Mouse (Mus musculus) ovary, postnatal 10 days (tissue): ENCODE results near the gene Phlda2.
"Not testable (repeated sequence)": the region's sequence is repeated elsewhere in the genome, so short reads cannot be mapped to it uniquely, and the experiment has no call there.

Experiments
- DNase-seq: peaks from one replicate; pipeline ENCODE4 v3.0.0; 2022; ENCODE audit warnings: low spot score

Gene Phlda2

DNA sequence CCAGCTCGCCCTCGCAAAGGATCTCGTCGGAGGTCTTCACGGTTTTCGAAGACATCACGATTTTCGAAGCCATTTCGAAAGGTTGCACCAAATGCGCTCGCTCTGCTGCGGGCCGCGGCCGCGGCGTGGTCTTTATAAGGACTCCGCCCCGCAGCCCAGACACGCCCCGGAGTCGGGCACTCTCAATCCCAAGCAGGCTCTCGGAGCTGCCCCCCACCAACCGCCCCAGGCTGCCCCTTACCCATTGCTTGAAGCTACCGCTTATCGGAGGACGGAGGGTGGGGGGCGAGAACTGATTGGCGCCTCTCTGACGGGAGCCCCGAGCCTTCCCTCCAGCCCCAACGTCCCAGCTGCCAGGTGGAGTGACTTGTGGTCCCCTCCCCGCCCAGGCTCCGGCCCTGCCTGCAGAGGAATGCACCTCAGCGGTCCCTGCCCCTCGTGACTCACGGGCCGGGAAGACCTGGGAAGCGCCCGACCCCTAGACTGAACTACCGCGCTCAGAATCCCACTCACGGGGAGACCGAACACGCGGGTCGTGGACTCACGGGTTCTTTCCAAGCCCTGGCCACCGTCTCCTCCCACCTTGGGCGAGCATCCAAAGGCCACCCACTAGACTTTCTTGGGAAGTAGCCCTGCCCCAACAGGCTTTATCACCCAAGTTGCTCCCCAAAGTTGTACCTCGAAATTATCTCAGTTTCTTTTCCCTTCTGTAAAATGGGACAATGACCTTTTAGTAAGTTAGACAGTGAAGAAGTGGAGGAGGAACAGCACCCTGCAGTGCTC is at the start of gene Phlda2:
Phlda2 (minus strand) TSS at position 733 of the 783 bp plus-strand sequence.
- no peak for DNase-seq

DNA sequence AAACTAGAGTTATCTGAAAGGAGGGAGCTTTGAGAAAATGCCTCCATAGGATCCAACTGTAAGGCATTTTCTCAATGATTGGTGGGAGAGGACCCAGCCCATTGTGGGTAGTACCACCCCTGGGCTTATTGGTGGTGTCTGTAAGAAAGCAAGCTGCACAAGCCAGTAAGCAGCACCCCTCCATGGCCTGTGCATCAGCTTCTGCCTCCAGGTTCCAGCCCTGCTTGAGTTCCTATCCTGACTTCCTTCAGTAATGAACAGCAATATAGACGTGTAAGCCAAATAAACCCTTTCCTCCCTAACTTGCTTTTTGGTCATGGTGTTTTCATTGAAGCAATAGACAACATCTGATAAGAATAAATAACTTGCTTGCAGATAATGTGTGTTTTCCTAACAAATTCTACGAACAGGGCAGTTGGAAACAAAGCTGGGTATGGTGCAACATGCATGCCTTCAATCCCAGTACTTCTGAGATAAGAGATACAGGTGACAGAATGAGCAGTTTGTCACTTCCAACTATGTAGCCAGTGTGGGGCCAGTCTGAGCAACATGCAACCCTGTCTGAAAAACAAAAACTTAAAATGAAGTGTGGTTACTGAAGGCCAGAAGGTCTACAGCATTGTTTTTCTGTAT is 46.8 kb upstream of the Phlda2 start:
- DNase-seq: no peak

DNA sequence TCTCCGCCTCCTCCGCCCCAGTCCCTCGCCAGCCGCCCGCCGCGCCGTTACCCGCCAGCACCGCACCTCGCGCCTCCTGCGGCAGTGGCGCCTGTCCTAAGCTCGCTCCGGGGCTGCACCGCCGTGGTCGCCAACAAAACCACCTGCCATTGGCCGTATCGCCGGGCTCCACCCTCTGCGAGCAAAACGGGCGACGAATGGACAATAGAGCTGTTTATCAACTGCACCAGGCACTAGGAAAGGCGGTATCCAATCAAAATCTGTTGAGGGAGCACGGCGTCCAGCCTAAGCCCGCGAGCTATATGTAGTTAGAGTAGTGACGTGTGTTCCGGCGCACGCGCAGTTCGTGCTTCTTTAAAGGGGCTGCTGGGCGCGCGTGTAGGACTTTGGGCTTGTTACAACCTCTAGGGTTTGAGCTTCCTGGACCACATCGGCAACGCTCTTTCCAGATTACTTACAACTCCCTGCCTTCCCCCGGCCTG is 46.1 kb upstream of the Phlda2 start, which contains the start of gene Nap1l4:
Nap1l4 (minus strand) TSS at position 131 of the 482 bp plus-strand sequence.
- peak; percentile 100 for DNase-seq

DNA sequence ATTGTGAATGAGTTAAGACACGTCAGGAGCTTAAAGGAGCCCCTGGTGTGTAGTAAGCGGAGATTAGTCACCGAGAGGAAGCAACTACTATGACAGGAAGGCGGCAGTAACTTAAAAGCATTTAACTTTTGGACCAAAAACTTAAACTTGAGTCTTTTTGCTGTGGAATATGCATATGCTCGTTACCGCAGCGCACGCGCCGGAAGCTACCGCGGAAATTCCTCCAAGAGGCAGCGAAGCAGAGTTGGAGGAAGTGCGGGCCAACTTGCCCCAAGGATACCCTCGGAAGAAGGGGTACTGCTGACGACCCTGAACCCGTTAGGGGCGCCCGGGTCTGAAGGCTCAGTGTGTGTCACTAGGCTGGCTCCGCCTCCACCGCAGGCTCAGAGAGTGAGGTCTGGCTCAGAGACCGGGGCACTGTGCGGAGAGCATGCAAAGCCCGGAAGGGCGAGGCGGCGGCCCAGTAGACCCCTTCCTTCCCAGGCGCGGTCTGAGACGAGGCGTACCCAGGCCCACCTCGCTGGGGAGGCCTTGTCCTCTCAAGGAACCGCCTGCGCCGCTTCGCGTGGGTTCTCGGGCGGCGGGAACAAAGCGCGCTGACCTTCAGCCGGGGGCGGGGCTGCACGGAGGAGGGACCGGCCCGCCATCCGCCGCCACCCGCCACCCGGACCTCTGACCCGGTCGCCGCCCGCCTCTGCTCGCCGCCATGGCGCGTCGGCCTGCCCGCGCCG is 45.4 kb upstream of the Phlda2 start:
- DNase-seq: no peak

DNA sequence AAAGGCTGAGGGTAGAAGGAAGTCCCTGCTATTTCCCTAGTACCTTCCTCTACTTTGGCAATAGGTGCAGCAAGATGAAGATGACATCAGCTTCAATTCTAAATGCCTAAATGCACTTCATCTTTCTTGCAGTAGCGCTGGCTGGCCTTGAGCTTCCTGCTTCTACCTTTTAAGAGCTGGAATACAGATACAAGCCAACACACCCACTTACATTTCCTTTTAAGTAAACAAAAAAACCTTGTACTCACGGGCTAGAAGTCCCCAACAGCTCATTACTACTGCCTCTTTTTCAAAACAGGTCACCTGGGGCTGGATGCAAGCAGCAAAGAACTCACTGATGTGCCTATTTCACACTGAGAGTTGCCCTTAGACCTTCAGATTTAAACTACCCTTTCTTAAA is 43.6 kb upstream of the Phlda2 start:
- DNase-seq: no peak

DNA sequence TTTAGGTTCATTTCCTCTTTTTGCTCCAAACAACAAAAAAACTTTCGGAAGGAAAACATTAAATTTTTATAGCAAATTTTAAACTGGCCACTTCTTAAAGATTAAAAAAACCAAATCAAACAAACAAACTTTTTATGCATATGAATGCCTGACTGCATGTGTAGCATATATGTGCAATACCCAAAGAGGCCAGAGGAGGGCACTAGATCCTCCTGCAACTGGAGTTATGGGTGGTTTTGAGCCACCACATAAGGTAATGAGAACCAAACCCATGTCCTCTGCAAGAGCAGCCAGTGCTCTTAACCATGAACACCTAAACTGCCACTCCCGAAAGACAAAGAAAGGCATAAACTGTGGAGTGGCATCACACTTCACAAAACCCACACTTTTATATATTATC is 41.4 kb upstream of the Phlda2 start:
- DNase-seq: no peak

DNA sequence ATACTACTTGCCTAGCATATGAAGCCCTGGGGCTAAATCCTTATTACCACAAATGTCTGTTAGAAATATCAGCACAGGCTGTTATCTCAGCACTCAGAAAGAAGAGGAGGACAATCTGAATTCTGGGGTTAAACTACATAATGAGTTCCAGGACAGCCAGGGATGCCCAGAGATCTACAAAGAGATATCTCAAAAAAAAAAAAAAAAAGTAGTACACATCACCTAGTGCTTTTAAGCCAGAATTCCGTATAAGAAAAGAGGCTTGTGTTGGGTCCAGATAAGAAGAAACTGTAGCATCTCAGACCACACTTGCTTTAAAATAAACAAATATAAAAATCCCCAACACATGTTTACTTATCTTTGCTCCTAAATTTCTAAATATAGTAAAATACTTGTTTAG is 35.7 kb upstream of the Phlda2 start:
- no peak for DNase-seq

DNA sequence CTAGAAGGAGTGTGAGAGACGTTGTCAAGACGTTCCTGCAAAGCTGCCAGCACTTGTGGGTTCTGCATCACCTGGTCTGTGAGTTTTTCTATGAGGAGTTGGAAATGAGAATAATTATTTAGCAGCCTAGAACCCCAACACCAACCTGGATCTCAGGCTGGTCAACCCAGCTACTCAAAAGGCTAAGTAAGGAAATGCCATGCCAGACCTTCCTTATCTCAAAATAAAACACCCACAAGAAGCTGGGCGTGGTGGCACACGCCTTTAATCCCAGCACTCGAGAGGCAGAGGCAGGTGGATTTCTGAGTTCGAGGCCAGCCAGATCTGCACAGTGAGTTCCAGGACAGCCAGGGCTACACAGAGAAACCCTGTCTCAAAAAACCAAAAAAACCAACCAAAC is 35.3 kb upstream of the Phlda2 start:
- DNase-seq: not testable (repeated sequence)

DNA sequence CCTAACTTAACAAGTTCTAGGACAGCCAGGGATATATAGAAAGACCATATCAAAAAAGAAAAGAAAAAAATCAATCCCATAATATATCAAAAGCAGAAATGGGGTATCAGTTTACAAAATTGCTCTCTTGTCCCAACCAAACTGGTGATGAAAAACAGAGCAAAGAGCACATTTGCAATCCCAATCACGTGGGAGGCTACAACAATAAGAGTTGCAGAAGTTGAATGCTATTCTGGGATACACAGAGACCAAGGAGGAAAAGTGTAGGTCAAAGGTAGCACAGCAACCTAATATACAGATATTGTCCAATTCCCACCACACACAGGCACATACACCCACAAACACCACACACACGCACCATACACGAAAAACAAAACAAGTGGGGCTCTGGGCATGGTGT is 33.3 kb upstream of the Phlda2 start:
- DNase-seq: no peak

DNA sequence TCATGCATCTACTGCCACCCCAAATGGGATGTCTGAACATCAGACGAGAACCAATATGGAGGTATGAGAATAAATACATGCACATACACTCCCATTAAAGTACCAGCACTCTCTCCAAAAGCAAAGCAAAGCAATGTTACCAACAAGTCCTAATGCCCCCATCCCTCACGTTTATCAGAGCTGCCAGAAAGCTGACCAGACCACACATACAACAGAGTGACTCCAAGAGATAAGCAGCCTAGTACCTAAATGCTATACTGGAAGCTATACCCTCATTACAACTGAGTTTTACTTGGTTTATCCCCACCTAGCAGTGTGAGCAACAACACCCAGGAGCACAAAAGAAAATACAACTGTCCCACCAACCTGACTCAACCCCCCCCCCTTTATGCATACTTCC is 30.3 kb upstream of the Phlda2 start:
- no peak for DNase-seq

DNA sequence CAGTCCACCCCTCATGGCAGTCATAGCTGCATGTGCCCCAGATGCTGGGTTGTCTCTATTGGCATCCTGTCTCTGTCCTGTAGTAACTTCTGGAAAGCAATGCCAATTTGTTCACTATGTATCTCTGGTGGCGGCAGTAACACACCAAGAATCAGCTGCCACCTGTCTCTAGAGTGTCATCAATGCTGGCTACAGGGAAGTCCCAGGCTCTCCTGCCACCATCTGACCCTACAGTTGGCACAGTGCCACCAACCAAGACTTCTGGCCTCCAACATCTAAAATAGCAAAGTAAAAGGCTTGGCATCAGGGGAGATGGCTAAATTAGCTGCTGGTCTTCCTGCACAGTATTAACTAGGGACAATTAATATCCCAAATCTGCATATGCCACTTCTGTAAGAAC is 29.5 kb upstream of the Phlda2 start:
- no peak for DNase-seq

DNA sequence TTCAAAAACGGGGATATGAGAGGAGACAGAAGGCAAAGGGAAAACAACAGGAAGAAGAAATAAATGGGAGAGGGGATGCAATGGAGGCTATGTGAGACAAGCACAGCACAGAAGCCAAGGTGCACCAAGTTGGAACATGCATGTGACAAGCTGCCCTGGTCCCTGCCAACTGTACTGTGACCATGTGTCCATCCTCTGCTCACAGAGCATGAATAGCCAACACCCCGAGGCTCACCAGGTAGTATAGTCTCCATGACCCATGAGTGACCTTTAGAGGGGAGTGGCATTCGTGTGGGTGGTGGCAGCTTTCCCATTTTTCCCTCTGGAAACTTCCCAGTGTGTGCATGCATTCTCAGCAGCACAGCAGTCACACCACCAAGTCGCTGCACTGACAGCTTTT is 16.4 kb upstream of the Phlda2 start:
- DNase-seq: no peak

DNA sequence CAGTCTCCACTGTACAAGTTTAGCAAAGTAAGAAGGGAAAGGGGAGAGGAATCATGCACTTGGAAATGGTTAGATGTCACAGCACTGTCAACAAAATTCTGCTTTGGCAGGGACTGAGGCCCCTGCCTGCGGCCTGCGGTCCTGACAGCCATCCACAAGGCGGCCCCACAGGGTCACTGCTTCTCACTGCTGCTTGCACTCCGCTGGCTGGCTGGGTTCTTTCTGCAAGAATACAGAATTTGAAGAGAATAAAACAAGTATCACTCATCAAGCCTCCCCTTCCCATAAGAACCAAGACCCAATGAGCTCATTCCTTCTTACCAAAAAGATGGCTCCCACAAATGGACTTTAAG is 11.4 kb upstream of the Phlda2 start:
- DNase-seq: no peak

DNA sequence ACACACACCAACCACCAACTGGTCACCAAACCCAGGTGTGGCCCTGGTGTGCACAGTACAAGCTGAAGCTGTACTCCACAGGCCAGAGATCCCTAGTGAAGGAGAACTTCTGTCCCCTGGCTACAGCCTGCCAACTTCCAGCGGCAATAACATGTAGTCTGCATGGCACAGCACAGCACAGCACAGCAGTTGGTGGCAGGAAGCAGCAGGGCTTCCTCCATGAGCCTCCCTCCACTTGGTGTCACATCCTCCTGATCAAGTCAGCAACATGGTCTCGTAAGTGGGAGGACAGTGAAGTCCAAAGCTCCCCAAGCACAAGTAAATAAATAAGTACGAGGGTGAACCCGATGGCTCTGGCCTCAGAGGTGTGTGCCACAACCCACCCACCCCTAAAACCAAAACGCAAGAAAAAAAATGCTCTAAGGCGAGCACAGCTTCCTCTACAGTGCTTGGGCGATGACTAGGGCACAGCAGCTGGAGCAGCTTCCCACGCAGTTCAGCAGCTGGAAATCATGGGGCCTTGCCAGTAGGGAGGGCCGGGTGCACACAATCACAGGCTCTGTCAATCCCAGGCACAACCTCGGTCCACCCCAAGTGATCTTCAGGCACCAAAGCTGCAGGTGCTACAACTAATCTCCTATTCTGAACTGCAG is 10.9 kb upstream of the Phlda2 start:
- DNase-seq: no peak

DNA sequence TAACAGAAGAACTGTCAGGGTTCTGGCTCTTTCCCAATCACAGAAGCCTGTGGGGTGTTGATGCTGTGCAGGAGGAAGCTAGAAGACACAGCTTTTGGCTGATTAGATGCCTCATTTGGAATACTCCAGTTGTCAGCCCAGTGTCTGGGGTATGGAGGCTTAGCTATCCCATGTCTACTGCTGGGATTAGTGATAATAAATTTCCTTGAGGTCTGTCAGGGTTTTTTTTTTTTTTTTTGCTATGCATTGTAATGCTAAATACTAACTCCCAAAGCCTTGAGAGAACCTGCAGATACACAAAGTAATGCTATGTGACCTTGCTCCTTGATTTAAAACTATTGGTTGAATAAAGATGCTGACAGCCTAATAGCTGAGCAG is 8.4 kb upstream of the Phlda2 start:
- no peak for DNase-seq

DNA sequence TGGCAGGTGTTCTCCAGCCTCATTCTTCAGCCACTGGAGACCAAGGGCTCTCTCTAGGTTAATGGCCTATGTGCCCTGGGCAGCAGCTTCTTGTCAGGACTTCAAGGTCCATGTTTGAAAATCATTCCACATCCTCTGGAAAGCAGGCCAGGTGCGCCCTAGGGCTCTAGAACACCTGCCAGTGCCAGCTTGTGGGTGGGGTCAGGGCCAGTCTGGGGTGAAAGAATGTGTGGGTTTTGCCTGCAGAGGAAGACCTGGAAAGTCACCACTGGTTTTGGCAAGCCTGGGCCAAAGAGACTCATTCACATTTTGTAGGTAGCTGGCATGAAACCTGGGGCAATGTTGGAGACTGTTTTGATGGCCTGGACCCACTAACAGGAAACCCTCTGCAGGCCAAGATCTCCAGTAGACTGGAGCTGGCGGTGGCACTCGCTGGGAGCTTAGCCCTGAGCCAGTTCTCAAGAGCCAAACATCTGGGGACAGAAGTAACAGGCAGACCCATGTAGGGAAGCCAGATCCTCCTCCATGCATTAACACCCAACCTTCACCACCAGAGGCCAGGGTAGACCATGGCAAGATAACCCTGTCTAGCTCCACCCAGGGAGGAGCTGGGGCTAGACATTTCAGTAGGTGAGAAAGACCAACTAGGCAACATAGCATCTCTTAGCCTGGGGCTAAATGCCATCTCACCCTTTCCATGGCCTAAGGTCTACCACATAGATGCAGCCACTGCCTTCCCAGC is 7.8 kb upstream of the Phlda2 start:
- DNase-seq: no peak

DNA sequence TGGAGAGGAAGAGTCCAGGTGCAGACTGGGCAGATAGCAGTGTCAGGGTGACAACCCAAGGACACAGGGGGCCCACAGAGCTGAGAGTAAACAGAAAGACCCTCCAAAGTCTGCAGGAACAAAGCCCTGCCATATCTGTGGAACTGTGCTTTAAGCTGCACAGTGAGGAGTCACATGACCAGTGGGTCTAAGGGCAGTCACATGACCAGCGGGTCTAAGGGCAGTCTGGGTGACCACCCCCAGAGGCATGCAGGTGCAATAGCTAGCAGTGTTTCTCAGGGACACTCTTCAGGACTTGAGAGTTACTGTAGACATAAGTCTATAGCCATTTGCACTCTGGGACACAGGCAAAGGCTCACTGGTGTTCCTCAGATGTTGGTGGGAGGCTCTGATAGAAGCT is 6.6 kb upstream of the Phlda2 start:
- DNase-seq: no peak

DNA sequence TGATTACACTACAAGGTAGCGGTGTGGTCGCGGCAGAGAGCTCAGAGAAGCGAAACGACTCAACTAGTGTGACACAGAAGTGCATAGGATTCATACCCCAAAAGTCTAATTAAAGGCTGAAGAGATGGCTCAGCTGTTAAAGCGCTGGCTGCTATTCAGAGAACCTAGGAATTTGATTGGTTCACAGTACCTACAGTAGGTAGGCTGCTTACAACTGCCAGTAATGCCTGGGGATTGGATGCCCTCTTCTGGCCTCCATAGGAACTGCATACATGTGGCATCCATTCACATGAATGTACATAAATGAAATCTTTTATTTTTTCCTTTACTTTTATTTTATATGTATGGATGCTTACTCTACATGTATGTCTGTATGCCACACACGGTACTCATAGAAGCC is 3.7 kb upstream of the Phlda2 start:
- no peak for DNase-seq

DNA sequence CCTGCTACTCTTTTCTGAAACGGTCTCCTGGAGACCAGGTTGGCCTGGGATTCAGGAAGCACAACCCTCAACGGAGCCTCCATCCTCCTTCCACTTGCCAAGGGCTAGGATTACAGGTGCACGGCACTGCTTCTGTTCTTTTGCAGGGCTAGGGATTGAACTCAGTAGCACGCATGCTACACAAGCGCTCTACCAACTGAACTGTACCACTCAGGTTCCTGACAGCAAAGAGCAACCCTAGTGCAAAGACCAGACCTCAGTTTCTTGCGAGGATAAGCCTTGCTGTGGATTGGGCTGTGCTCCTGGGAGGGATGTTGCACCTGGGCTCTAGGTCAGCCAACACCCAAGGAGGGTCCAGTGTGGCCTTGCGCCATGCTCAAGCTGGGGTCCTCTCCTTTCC is 3.3 kb upstream of the Phlda2 start:
- no peak for DNase-seq

DNA sequence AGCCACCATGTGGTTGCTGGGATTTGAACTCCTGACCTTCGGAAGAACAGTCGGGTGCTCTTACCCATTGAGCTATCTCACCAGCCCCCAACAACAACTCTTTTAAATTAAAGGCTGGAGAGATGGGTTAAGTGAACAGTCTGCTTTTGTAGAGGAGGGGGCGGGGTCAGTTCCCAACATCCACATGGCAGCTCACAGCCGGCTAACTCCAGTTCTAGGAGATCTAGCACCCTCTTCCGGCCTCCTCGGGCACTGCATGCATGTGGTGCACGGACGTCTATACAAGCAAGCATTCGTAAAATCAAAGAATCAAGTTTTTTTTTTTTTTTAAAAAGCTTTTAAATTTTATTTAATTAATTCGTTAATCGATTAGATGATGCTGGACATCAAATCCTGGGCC is 2.9 kb upstream of the Phlda2 start:
- peak; percentile 50 for DNase-seq

DNA sequence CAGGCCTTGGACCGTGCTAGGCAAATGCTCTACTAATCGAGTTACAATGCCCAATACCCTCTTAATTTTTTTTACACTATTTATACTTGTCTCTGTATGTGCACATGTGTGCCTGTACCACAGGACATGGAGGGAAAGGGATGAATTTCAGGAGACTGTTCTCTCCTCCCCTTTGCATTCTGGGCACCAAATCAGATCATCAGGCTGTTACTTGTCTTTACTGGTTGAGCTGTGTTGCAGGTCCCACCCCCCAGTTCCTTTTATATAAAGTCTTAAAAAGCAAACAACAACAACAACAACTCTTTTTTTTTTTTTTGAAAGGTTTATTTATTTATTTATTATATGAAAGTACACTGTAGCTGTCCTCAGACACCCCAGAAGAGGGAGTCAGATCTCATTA is 2.5 kb upstream of the Phlda2 start:
- DNase-seq: no peak

DNA sequence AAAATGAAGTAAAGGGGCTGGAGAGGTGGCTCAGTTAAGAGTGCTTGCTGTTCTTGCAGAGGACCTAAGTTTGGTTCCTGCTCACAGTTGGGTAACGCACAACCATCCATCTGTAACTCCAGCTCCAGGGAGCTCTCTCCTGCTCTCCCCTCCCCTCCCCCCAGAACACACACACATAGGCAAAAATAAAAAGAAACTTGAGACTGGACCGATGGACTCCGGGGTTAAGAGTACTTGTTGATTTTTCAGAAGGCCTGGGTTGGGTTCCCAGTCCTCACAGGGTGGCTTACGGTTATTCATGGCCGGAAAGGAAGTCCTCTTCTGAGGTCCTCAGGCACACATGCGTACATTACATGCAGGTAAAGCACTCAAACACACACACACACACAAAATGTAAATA is 976 bp upstream of the Phlda2 start:
- no peak for DNase-seq
